Mouse (Mus musculus): ENCODE data around the gene Wnt11.

DNA sequence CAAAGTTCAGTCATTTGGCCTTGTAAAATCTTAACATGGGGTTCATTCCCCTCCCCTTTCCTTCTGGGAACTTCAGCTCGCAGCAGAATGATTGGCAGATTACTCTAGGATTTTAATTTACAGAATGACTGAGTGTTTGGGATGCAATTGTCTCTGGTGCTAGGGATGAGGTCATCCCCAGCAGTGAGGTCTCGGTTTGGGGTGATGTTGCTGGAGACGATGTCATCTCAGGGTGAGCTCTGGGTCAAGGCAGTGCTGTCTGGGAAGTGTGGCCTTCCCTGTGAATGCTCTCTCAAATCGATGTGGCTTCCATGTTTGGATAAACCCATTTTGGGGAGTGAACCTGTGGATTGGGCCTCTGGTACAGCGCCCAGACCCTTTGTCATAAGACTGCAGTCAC lies 41.1 kb upstream of the Wnt11 start:
- no peak for TF ChIP-seq CTCF (IDR thresholded peaks at IDR 0.05; ENCODE audit: low read depth, low read length)
- TF ChIP-seq POLR2A (IDR thresholded peaks at IDR 0.05; ENCODE audit: insufficient read depth, low read length): no peak
